Mouse (Mus musculus): ENCODE measurements at regions not wholly inside any gene's neighbourhood (a gene's known extent, or its start where the extent isn't known, plus 50 kb on each side); places are given as distances from the start of the nearest gene placed in this dataset.

DNA sequence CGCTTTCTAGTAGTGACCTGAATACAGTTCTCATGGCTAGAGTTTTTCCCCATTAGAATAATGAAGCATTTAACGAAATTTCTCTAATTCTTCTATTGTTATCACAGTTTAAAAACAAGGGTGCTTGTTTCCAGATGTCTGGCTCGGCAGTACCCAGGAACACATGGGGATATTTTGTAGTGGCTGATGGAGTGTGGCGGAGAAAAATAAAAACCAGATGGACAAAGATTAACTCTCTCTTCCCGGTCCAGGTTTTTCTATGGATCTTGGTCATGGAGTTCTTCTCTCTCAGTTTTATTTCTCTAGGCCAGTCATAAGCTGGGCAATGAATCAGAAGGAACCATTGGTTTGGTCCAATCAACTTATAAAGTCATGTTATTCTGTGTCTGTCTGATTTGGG, 132.2 kb upstream of the Cep162 start:
- ATAC-seq (replicated peaks in 1 of 2; ENCODE audit: insufficient read depth in 1 of 2, low FRiP score in 2 of 2, low TSS enrichment in 1 of 2, low read depth in 1 of 2, poor library complexity in 2 of 2, severe bottlenecking in 2 of 2), result no peak

- ATAC-seq (replicated peaks in 1 of 2; ENCODE audit: insufficient read depth in 1 of 2, low FRiP score in 2 of 2, low TSS enrichment in 1 of 2, low read depth in 1 of 2, poor library complexity in 2 of 2, severe bottlenecking in 2 of 2), result no peak
Measured at GRCm38 (mm10) chr9:87383513-87383912, 128.2 kb upstream of the Cep162 start.

GRCm38 (mm10) chr9:87377921-87378320, 122.6 kb upstream of the Cep162 start:
- no peak for ATAC-seq (replicated peaks in 1 of 2; ENCODE audit: insufficient read depth in 1 of 2, low FRiP score in 2 of 2, low TSS enrichment in 1 of 2, low read depth in 1 of 2, poor library complexity in 2 of 2, severe bottlenecking in 2 of 2)

DNA sequence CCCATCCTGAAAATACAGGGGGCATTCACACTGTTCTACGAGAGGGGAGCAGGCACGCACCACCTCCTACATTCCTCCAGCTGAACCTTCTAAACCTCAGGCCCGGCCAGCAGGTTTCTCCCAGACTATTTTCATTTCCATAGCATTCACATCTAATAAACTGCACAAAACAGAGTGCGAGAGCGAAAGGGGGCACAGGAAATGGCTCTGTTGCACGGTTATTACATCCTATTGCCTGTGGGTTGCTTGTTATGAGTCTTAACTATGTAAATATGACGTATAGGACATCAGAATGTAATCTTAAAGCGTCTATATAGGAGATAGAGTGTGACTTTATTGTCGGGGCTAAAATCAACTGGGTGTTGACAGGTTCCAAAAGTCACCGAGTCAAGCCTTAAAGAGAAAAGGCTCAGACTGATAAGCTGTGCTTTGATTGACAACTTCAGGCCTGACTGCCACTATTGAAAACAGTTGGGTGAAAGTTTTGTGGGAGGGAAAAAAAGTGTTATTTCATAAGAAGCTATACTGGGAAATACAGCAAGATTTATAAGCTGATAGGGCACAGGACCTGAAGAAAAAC, 121.5 kb upstream of the Cep162 start:
- ATAC-seq (replicated peaks in 1 of 2; ENCODE audit: insufficient read depth in 1 of 2, low FRiP score in 2 of 2, low TSS enrichment in 1 of 2, low read depth in 1 of 2, poor library complexity in 2 of 2, severe bottlenecking in 2 of 2), result no peak

DNA sequence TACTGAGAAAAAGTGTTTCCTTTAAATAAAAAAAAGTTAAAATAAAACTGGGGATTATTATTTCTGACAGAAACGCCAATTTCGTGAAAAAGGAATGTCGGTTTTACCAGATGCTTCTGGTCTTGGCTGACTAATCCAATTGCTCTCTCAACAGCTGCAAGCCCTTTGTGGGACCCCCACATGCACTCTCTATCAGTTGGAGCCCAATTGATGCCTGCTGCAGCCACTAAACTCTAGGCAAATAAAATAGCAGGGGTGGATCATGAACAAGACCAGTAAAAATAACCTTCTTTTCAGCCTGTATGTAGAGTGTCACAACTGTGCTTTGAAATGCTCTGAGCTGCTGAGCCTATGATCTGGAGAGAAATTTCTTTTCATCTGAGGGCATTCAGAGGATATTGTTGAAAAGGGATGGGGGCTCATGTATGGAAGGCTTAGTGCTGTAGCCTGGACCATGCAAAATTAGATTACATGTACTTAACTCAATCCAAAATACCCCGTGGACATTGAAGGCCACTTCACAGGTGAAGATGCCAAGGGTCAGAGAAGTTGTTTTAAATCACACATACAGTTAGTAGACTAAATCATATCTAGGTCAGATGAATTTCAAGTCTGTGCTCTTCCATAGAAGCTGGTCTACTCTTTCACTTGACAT, 117.0 kb upstream of the Cep162 start:
- ATAC-seq (replicated peaks in 1 of 2; ENCODE audit: insufficient read depth in 1 of 2, low FRiP score in 2 of 2, low TSS enrichment in 1 of 2, low read depth in 1 of 2, poor library complexity in 2 of 2, severe bottlenecking in 2 of 2), result no peak

DNA sequence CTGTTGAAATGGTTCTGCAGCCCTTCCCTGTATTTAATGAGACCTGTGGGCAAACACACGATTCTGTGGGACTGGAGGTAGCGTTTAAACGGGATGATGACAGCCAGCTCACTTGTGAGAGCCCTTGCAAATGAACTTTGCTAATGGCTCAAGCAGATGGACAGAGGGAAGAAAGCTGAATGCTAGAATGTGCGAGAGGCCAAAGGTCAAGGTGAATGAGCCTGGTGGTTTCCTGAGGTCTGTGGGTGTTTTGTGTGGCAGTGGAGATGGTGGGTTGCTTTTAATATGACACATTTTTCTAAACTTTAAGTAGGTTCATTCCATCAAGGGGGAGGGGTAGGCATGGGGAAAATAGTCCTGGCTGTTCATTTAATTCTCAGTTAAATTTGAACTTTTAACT, 113.7 kb upstream of the Cep162 start:
- no peak for ATAC-seq (replicated peaks in 1 of 2; ENCODE audit: insufficient read depth in 1 of 2, low FRiP score in 2 of 2, low TSS enrichment in 1 of 2, low read depth in 1 of 2, poor library complexity in 2 of 2, severe bottlenecking in 2 of 2)

DNA sequence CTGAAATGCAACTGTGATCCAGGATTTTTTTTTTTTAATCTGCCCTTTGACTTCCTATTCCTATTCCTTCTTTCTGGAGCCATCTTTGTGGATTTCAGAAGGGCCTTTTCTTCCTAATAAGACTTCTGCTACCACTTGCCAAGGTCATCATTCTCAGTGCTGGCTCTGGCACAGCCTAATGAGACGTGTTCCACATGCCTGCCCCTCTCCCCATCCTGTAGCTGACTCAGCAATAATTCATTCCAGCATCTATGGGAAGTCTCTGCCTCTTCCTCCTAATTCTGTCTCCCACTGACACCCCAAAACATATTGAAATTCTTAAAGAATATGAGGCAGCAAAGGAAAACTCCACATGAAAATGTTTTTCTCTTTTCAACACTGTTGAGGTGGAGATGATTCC, 91.7 kb upstream of the Cep162 start:
- ATAC-seq (replicated peaks in 1 of 2; ENCODE audit: insufficient read depth in 1 of 2, low FRiP score in 2 of 2, low TSS enrichment in 1 of 2, low read depth in 1 of 2, poor library complexity in 2 of 2, severe bottlenecking in 2 of 2), result no peak

DNA sequence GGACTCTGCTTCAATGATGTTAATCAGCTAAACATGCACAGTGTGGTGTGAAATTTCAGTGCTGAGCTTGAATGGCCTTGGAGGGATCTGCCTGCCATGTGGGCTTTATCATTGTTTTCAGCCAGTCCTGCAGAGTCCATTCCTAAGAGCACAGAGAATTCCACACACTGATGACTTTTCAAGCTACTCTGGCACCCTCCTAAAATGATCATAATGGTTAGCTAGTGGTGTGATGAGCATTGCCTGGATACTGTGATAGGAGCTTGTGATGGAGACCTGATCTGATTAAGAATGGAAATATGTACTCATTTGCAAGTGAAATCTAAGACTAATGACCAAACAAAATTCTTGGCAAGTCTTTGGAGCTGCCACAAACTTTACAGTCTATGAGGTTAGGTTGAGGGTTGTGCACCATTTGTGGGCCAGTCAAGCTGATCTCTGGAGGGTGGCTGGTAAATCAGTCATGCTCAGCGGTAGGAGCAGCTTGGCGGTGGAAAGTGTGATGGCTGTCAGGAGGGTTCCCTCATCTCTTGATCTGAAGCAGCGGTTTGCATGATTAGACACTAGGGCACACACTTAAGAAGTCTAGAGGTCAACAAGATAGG, 91.0 kb upstream of the Cep162 start:
- ATAC-seq (replicated peaks in 1 of 2; ENCODE audit: insufficient read depth in 1 of 2, low FRiP score in 2 of 2, low TSS enrichment in 1 of 2, low read depth in 1 of 2, poor library complexity in 2 of 2, severe bottlenecking in 2 of 2), result no peak

DNA sequence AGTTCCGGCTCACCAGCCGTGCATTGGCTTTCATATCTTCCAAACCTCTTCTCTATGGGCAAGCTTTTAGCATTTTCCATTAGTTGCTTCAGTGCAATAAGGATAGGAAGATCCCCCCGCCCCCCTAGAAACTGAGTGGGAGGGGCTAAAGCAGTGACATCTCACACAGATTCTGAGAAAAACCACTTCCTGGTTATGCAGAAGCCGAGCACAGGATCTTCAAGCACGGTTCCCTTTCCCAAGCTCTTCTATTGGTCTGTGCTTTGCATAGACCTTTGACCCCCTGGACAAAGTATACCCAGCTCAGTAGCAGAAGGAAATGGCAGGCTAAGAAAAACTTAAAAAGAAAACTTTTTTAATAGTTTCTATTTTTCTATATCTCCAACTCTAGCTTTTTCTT, 86.1 kb upstream of the Cep162 start:
- ATAC-seq (replicated peaks in 1 of 2; ENCODE audit: insufficient read depth in 1 of 2, low FRiP score in 2 of 2, low TSS enrichment in 1 of 2, low read depth in 1 of 2, poor library complexity in 2 of 2, severe bottlenecking in 2 of 2), result no peak

DNA sequence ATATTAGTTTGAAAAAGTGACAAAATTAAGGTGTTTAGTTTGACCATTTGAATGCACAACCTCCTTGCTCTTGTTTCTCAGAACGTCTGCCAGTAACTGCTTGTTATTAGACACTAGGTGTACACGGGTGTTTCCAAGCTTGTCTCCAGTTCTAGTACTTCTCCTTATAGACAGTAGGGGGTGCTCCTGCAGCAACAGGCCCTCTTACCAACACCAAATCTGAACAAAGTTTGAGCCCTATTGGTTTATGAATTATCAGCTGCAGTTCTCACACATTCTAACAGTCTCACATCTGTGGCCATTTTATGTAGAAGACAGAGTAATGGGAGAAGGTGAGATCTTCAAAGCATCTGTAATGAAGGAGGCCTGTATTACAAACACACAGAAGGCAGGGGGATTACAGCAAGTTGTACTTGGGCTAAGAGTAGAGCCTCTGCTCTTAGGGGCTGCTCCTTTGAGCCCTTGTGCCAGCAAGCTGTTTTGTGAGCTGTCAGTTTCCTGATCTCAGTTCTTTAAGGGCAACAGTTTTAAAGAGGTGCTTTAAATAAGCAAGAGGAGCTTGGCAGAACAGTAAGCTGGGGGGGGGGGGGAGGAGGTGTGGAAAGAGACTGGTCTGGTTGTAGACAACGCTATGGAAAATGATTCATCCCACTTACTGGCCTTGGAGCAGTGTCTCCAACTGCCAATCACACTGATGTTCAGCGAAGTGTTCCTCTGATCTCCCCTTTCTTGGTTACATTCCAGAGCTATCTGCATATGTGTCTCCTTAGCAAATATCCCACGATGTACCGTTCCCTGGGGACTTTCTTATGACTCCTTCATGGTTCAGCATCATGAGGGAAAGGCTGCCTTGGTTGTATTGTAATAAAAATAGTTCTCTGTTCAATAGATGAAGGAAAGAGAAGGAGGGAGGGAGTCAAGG, 71.3 kb upstream of the Cep162 start:
- ATAC-seq (replicated peaks in 1 of 2; ENCODE audit: insufficient read depth in 1 of 2, low FRiP score in 2 of 2, low TSS enrichment in 1 of 2, low read depth in 1 of 2, poor library complexity in 2 of 2, severe bottlenecking in 2 of 2), result no peak

DNA sequence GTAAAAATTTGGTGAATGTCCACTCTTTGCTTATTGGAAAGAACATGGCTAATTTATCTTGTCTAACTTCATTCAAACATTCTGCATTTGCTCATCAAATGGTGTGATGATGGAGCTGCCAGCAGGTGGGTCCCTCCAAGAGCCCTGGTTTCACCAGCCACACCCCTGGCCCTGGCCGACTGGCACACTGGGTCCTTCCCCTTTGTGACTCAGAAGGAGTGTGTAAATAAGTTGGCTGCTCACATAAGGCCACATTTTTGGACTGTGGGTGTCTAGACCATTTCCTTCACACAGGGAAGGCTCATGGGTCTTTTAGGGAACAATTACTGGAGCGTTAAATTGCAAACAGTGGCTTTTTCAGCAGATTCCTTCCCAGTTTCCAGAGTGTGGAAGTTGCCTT, 68.4 kb upstream of the Cep162 start:
- no peak for ATAC-seq (replicated peaks in 1 of 2; ENCODE audit: insufficient read depth in 1 of 2, low FRiP score in 2 of 2, low TSS enrichment in 1 of 2, low read depth in 1 of 2, poor library complexity in 2 of 2, severe bottlenecking in 2 of 2)

GRCm38 (mm10) chr9:87320758-87321157, 65.4 kb upstream of the Cep162 start:
- no peak for ATAC-seq (replicated peaks in 1 of 2; ENCODE audit: insufficient read depth in 1 of 2, low FRiP score in 2 of 2, low TSS enrichment in 1 of 2, low read depth in 1 of 2, poor library complexity in 2 of 2, severe bottlenecking in 2 of 2)

GRCm38 (mm10) chr9:87318767-87319166, 63.4 kb upstream of the Cep162 start:
- ATAC-seq (replicated peaks in 1 of 2; ENCODE audit: insufficient read depth in 1 of 2, low FRiP score in 2 of 2, low TSS enrichment in 1 of 2, low read depth in 1 of 2, poor library complexity in 2 of 2, severe bottlenecking in 2 of 2), result no peak

DNA sequence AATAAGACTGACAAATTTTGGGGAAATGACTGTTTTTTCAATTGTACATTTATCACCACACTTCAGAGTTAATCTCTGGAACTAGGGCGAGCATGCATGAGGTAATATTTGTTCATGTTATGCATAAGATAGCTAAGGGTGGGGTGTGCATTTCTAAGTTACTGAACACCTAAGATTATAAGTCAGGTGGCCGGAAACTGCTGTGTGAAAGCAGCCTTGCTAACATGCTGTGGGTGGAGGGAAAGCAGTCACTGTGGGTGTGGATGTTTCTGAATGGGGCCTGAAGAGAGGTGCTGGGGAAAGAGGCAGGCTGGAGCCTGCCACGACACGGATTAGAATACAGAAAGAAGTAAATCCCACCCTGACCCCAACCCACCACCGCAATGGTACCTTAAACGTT, 54.8 kb upstream of the Cep162 start:
- no peak for ATAC-seq (replicated peaks in 1 of 2; ENCODE audit: insufficient read depth in 1 of 2, low FRiP score in 2 of 2, low TSS enrichment in 1 of 2, low read depth in 1 of 2, poor library complexity in 2 of 2, severe bottlenecking in 2 of 2)

Data from hematopoietic stem cell, adult 5-6 weeks (primary cell).